Mouse (Mus musculus) thymus, adult 18-20 months (tissue): ENCODE measurements around the gene Ctnna3.
"Not testable (repeated sequence)": the region's sequence is repeated elsewhere in the genome, so short reads cannot be mapped to it uniquely, and the experiment has no call there.

ENCODE experiments used
- DNase-seq, 2 experiments: peaks; one replicate each; pipeline ENCODE4 v3.0.0; 2022; ENCODE audit warnings: mixed read lengths in 2 of 2

The Ctnna3 gene

DNA sequence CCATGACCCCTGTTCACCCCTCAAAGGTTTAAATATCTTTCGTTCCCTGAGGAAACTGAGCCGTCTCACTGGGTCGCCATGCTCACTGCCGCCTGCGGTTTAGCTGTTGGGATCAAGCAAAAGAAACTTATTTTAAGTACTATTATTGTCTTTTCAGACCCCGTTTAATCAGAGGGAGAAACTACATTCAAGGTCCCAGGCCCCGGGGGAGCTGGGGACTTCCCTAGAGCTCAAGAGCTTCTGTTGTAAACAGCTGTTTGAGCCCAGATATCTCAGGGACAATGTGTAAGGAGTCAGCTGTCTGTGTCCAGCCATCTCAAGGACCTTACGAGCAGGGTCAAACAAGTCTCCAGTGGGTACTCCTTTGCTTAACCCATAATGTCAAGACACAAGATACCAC lies 2.8 kb upstream of the Ctnna3 start:
- no peak for DNase-seq

DNA sequence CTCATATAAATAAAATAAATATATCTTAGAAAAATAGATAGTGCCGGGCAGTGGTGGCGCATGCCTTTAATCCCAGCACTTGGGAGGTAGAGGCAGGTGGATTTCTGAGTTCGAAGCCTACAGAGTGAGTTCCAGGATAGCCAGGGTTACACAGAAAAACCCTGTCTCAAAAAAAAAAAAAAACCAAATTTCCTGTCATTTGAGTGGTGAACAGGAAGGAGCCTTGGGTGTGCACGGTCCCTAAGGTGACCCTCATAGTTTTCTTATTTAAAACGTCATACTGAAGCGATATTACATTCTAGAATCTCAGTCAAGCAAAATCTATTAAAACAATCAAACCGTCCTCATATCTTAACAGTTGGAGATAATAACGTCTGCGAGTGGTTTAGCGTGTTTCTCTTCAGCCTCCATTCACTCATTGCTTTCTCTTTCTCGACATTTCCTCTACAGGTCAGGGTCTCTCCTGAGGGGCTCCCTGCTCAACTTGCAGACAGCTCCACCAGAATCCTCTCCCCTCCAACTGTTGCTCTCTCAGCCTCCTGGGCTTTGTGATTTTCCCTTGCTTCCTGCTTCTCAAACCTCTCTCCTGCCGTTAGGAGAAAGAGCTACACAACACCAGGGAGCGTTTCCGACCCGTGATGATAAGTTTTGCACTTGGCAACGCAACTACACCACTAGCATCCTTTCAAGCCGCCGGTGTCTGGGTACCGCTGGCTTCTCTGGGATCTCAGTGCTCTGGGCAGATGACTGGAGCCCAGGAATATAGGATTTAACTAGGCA lies 1.5 kb upstream of the Ctnna3 start:
- peak; percentile 39 to 40 for DNase-seq

GRCm38 (mm10) chr10:63429023-63429340 lies 916 bp upstream of the Ctnna3 start:
- DNase-seq: no peak

DNA sequence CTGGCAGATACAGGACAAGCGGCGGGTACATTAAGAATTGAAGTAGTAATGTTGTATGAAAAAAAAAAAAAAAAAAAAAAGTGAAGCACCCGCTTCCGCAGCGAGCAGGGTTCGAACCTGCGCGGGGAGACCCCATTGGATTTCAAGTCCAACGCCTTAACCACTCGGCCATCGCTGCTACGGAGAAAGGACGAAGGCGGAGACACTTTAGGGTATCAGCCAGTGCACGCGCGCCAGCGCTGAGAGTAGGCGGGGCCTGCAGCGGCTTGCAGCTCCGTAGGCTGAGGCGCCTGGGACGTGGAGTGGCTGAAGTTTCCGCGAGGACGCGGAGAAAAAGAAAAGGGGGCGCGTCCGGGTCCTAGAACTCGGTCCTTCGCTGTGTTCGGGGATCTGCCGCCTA lies 518 bp upstream of the Ctnna3 start:
- DNase-seq: peak; percentile 95 to 98

- no peak for DNase-seq
Observed at GRCm38 (mm10) chr10:63431221-63431736, 1.4 kb downstream of the Ctnna3 start.

DNA sequence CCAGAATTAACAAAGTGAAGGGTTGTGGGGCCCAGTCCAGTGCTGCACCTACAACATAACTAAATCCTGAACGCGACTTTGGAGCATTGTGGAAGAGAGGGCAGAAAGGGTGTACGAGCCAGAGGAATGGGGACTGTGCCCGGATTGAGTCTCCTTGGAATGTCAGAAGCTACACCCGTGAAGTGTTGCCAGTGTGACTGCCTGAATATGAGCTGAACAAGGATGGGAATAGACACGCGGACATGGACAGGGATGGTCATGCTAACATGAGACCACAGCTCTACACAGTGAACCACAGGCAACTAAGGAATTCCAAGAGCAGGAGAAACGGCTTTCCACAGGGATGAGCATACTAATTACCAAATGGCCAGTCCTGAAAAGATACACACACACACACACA lies 2.2 kb downstream of the Ctnna3 start:
- DNase-seq: no peak

DNA sequence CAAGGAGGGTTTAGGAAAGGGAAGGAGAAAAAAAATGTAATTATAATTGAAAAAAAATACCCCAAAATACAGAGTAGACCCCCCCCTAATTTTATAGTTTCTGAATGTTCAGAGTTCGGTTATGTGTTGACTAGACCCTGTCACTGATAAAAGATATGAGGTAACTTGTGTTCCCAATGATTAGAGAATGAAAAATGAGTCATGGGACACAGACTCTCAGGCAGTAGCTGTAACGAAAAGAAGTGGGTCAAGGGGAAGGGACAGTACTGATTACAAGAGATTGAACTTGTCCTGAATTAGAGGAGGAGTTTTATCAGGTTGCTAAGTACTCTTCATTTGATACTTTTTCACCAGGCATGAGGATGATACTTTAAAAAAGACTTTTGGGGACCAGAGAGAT lies 3.0 kb downstream of the Ctnna3 start:
- DNase-seq: no peak

DNA sequence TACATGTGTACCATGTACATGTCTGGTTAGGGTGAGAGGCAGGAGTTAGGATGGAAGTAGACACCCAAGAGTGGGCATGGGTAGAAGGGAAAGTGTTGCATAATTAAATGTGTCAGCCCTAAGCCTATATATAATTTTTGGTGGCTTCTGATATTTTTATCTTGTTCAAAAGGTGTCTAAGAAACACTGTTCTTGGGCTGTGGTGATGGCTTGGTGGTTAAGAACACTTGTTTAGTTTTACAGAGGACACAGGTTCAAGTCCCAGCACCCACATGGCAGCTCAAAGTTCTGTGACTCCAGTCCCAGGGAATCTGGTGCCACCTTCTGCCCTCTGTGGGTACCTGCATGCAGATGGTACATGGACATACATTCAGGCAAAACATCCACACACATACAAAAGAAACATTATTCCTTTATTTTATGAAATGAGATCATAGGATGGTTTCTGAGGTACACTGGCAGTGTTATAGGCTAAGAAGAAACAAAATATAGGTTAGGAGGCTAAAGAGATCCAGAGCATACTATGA lies 8.9 kb downstream of the Ctnna3 start:
- no peak for DNase-seq

GRCm38 (mm10) chr10:63439694-63440228 lies 9.9 kb downstream of the Ctnna3 start:
- DNase-seq: no peak

GRCm38 (mm10) chr10:63444602-63445387 lies 14.9 kb downstream of the Ctnna3 start:
- not testable (repeated sequence) for DNase-seq

GRCm38 (mm10) chr10:63453926-63454325 lies 24.0 kb downstream of the Ctnna3 start:
- no peak for DNase-seq

GRCm38 (mm10) chr10:63455110-63455878 lies 25.4 kb downstream of the Ctnna3 start:
- DNase-seq: no peak

DNA sequence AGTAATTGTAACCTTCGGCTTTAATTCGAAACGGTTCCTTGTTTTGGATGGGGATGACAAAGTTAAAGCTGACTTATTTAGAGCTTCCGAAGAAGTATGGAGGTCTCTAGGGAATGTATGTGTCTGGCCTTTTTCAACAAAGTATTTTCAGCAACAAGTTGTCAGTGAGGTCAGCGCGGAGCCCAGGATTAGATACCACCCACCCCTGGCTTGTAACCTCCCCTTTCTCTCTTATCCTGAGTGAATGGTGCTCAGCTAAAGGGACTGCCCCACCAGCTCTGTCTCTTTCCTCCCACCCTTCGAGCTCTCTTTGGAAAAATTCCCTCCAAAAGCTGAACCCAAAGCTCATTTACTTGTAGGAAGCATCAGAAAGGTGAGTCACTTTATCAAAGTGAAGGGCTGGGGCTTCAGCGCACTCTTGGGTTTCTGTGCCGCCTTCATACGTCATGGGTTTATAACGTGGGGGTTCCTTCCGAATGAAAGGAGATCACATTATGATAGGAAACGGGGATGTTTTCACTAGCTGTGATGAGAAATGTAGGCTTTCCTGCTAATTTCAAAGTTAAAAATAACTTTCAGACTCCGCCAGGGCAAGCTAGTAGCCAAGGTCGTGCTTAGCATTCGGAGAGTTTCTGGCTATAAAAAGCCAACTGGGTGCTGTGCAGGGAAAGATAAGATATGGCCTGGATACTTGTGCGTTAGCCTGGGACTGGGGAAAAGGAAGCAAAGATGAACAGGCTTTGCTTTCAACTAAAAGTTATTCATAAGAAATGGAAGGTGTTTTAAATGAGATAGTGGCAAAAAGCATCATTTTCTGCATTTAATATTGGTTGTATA lies 27.6 kb downstream of the Ctnna3 start:
- no peak for DNase-seq

DNA sequence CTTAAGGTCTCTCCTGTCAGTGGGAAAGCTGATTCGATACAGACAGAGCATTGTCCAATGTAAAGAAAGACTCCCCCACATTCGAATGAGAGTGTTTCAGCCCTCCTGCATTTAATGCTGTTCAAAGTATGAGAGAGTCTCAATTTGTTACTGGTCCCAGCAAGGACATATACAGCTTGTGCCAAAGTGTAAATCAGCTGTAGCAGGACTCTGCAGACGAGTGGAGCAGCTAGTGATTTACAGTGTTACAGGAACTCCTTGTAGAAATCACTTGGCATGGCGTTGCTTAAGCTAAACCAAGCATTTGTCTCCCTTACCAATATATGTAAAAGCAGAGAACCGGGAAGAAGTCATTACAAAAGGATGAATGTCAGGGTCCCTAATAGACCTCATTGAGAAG lies 31.0 kb downstream of the Ctnna3 start:
- DNase-seq: no peak

DNA sequence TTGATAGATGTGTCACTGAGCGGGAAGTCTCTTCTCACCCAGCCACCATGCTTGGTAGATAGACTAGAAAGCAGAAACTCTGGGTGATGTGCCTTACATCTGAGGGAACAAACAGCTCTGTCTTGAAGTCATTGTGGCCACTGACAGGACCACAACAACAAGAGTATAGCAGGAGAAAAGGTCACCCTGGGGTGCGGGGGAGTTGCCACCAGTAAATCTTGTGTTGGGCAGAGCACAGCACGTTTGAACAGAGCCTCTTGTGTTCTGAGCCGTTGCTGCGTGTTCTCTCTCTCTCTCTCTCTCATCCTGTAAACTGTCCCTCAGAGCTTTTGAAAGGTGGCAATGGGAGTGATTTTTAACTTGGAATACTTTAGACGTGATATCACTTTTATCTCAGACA lies 42.6 kb downstream of the Ctnna3 start:
- no peak for DNase-seq

DNA sequence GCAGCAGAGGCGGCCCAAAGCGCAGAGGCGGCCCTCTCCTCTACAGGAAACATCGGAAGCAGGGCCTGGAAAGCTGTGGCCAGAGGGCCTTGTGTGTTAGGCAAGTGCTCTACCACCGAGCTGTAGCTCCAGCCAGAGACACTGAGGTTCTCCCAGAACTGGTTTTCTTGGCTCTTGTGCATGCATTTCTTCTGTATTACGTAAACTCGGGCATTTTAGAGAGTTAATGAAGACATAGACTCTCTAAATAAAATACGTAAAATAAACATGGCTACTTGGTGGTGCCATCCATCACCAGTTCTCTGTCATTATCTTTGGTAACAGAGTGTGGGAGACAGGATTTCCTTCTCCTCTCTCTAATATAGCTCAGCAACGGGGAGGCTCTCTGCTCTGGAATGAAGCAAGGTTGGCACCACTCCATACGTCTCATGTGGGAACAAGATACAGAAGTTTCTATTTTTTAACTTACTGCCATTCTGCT lies 46.3 kb downstream of the Ctnna3 start:
- DNase-seq: no peak

- DNase-seq: no peak
Observed at GRCm38 (mm10) chr10:63478946-63479345, 49.0 kb downstream of the Ctnna3 start.

GRCm38 (mm10) chr10:63480066-63480465 lies 50.2 kb downstream of the Ctnna3 start:
- DNase-seq: no peak

DNA sequence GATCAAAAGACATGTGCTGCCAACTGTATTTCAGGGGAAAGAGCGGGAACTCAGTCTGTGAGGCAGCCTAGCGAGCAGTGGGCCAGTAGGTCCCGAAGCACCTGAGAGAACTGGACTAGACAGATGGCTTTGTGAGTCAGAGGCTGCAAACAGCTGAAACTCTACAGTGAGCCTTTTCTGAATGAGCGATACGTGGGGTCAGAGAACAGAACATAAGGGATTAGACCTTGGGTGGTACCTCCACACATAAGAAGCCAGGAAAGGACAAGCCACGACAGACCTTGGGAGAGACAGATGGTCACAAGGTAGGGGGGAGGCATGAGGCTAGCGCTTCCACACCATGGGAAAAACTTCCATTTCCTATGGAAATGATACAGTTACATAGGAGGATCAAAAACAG lies 58.4 kb downstream of the Ctnna3 start:
- no peak for DNase-seq

DNA sequence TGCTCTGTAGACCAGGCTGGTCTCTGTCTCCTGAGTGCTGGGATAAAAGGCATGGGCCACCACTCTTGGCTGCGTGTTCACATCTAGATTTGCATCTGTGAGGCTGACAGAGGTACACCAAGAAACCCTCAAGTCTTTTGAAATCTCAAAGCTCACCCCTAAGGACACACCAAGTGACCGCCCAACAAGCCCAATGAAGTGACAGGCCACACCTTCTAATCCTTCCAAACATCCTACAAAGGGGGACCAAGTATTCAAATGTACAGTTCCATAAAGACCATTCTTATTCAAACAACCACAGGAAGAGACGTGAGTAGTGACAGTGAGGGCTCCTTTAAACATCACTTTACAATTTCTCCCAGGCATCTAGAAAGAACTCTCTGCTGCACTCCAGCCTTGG lies 94.1 kb downstream of the Ctnna3 start:
- no peak for DNase-seq

DNA sequence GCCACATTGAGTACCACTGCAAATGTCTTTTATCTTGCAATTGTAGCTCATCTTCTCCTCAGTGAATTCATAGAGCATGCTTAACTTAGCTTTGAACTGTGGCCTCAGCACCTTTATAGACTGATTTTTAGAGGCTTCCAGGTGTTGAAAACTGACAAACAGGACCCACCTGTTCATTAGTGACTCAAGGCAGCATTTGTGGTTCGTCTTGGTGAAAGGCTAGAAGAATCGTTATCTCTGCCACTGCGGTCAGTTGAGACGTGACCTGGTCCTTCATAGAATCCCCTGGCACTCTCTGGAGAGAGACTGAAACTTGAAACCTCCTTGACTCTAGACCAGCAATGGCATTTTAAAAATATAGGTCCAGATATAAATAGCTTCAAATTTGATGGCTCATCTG lies 96.1 kb downstream of the Ctnna3 start:
- DNase-seq: no peak

DNA sequence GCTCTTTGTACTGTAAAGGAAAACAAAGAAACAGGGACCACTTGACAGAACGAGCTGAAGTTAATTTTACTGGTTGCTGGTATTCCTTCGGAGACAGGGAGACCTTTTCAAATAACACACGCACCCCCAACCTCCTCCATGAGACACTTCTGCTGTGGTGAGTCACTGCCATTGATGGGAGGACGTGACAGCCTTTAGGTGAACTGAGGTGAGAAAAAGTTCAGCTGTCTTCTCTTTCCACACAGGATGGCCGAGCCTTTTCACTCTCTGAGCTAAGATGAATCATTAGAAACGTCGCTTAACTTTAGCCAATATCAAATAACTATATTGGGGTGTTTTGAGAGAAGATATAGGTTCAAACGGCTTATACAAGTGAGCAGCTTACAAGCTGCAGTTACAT lies 102.5 kb downstream of the Ctnna3 start:
- no peak for DNase-seq
